Mouse (Mus musculus) cerebellum, adult 9-11 months (tissue): ENCODE data around the gene Metrnl.
A peak's percentile ranks its signal among the peaks of the same experiment; 100 is the strongest.

Experiments used
- DNase-seq: peaks from one replicate; pipeline ENCODE4 v3.0.0; 2022

The Metrnl gene

DNA sequence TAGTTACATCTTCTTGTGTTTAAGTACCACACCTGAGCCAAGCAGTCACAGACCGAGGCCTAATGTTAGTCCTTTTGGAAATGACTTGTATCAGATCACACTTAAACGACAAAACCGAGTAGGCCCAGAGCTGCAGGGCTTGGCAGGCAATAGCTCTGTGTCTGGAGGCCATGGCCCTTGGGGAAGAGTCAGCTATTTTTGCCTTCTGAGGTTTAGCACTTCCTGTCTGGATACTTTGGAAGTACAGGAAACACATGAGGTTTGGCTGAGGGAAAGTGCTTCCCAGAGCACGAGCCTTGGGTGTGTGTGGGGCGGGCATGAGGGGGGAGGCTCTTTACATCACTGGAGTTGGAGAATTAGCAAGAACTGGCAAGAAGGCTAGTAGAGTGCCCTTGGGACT is 14.7 kb upstream of the Metrnl start:
- no peak for DNase-seq

DNA sequence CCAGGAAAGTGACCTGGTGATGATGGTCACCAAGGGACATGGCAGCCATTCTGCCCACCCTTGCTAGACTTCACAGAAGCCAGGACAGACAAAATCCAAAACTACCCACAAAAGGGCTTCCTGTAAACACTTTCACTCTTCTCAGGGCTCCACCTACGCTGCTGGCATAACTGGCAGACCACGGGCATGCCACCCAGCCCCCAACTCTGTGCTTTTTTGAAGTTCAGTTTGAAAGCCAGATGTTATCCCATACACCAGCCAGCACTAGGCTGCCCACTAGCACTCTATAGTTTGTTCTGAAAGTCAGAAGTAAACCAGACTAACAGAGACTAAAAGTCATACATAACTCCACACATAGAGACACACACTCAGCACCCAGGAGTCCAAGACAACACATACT is 13.3 kb upstream of the Metrnl start:
- DNase-seq: no peak

DNA sequence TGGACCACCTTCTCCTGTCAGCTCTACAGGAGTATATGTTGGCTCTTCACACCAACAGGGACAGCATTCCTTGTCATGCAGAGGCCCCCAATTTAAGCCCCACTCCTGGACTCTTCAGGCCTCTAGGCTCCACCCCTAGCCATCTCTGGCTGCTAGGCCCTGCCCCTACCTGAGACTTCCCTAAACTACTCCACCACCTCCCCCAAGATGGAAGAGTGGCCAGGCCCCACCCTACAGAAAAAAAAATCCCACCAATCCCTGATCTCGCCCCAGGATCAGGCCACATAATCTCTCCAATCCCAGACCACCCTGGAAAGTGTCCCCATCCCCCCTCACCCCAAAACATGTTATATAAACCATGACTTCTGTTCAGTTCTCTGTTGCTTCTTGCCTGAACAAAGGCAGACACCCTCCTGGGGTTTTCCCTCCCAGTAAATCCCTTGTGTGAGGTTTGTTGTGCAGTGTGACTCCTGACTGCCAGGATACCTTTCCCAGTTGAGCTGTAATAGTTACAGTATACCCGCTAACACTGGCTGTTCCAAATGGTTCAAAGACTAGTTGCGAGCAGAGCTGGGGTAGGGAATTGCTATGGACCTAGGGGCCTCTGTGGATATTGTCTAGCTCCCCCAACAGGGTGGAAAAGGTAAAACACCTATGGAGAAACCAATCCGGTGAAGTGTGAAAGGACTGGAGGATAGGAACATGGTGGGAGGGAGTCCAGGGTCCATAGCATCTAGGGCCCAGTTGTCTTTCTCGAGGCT is 5.9 kb upstream of the Metrnl start:
- DNase-seq: no peak

DNA sequence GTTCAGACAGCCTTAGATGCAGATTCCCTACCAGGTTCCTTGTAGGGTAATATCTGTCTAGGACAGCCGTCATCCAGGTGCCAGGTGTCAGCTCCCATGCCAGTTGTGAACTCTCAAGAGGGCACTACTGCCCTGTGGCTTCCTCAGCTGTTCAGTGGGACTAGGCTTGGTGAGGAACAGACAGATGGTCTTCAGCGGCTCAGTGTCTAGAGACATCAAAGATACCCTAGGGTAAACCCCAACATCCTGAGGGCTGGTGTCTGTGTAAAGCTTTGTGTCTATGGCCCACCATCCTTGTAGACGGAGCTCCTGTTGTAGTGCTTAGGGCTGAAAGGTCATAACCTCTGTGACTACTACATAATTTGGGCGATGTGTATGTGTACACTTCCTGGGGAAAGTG is 4.1 kb upstream of the Metrnl start:
- DNase-seq: no peak

DNA sequence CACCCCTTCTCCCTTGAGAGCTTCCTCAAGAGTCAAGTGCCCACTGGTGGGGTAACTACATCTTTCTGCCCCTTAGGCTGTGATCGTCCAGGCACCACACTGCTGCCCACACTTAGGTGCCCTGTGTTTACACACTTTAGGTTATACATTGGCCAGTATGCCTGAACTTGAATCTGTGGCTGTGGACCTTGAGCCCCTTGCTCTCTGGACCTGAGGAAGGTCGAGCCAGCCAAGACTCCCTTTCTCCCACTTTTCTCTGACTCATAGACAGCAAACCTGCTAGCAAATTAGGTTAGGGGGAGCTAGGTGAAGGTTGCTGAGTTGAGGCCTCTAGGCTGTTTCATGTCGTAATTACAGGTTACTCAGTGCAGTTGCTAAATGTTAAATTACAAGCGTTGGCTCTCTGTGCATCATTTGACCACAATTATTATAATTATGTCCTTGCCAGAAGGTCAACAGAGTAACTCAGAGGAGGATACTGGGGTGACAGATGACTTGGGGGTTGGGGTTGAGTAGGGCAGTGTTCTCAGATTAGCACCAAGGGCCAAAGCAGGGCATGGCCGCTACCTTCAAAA is 2.9 kb upstream of the Metrnl start:
- no peak for DNase-seq

DNA sequence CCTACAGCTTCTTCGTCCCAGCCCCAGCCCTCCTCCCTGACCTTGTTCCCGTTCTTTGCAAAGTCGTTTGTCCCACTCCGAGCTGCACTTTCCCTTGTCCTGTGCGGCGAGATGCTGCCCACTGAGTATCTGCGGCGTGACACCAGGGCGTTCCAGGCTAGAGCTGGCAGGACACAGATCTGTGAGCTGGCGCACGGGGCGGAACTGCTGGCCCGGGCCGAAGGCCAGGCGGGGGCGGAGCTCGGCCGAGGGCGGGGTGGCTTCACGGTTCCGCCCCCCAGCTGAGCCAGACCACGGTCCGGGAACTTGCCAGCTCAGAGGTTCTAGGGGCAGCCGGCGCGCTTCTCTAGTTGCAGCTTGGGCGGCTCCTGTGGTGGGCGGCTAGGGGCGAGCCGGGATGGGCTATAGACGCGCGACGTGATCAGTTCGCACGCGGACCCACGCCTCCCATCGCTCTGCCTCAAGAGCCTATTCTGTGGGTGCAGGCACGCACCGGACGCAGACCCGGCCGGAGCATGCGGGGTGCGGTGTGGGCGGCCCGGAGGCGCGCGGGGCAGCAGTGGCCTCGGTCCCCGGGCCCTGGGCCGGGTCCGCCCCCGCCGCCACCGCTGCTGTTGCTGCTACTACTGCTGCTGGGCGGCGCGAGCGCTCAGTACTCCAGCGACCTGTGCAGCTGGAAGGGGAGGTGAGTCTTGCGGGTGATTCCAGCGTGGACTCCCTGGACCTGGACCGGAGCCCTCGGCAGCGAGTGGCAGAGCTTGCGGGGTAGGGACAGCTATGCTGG is 959 bp downstream of the Metrnl start:
- DNase-seq: peak; percentile 77

DNA sequence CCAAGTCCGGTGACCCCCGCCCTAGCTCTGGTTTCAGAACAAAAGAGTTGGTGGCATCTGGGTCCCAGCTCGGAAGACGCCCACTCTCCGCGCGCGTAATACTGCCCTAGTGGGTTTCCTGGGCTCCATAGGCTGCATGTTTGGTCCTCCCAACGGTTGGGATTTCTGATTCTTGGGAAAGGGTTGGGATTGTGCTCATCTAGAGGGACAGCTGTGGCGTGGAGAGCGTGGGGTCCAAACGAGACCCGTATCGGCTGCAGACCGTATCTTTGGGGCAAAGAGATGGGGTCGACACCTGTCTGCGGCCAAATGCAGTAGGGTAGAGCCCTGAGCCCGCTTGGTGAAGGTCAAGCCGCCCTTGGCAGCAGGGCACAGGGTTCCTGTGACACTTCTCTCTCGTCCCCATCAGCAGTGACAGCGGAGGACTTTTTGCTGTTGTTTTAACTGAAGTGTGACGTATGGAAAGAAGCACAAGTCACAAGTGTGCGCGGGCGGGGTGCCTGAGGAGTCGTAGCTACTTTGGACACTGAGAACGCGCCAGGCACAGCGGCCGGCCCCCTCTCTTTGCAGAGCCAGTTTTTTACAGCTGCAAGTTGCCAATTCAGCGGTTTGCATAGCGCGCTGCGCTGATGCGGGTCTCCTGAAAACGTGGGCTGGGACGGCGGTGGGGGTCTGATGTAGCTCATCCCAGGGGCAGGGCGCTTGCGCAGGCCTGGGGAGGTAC is 1.7 kb downstream of the Metrnl start:
- DNase-seq: peak; percentile 14

DNA sequence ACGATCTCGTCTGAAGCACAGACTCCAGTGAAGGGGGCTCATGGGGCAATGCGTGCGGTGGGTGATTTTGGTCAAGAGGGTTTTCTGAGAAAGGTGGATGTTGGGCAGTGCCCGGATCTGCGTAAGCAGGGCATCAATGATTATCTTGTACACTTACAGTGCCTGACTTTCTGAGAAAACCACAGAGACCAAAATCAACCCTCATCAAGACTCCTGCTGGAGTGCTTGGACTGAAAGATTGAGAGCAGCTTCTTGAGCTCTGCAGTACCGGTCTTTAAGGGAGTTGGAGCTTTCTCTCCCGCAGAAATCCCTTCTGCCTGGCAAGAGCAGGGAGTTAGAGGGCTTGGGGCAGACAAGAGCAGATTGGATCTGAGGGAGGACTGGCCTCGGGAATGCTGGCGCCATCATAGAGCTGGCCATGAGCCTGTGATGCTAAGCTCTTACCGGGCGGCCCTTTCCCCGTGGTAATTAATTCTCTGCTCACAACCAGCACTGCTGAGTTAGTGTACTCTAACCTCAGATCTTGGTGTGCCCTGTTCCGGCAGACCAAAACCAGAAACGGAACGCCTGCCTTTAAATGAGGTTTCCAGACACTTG is 2.4 kb downstream of the Metrnl start:
- peak; percentile 14 for DNase-seq

DNA sequence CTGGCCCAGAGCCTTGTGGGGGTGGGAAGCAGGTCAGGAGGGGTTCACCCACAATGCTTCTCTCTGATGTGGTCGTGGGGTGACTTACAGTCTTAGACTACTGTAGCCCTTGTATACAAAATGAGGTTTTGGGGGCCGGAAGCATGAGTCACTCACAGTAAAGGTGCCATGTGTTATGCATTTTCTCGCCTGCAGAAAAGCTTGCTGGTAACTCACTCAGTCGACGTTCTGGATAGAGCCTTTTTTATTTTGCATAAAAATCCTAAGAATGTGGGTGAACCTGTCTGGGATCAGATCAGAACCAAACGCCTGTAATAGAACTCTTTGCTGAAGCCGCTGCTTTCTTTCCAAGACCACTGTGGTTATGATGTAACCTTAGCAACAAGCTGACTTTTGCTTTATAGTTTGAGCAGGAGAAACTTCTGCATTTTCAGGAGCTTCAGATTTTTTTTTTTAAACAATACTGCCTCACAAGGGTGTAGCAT is 5.2 kb downstream of the Metrnl start:
- no peak for DNase-seq

DNA sequence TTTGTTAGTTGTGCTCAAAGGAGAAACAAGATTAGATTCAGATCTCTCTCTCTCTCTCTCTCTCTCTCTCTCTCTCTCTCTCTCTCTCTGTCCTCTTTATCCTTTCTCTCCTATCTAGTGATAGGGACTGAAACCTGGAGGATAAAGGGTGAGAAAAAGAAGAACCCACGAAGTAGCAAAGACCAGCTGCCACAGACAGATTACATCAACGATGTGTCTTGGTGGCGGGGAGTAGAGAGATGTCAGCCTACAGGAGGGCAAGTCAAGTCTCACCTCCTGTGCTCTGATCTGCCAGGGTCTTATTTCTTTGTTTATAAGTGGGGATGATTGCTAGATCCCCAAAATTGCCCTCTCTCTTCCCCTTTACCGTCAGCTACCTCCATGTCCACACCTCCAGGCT is 7.9 kb downstream of the Metrnl start:
- DNase-seq: no peak

DNA sequence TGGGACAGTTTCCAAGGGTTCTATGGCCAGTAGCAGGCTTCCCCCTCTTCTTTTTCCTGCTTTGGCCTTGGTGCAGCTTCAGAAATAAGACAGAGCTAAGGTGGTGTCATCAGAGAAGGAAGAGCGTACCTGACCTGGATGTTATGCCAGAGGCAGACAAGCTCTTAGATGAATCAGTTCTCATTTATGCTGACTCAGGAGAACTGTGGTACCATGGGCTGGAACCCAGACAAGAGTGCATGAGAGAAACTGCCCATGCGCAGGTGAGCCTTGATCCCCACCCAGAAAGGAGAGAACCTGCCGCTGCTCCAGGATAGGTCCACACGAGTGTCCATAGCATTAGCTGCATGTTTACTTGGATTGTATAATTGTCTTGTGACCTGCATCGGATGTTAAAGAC is 8.9 kb downstream of the Metrnl start:
- DNase-seq: no peak

DNA sequence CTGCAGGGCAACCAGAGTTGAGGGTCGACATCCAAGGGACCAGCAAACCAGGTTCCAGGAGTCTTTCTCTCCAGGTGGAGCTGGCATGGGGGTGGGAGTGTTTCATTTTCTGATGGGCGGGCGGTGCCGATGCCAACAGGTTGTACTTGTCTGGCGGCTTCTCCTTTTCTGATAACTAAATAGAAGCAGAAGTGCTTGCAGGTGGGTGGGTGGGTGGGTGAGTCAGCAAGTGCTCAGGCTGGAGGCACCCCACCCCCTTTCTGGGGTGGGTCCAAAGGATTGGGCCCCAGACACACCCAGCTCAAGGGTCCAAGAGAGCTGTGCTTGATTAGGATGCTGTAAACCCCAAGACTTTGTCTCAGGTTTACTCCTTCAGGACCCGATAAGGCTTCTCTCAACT is 11.6 kb downstream of the Metrnl start:
- no peak for DNase-seq

DNA sequence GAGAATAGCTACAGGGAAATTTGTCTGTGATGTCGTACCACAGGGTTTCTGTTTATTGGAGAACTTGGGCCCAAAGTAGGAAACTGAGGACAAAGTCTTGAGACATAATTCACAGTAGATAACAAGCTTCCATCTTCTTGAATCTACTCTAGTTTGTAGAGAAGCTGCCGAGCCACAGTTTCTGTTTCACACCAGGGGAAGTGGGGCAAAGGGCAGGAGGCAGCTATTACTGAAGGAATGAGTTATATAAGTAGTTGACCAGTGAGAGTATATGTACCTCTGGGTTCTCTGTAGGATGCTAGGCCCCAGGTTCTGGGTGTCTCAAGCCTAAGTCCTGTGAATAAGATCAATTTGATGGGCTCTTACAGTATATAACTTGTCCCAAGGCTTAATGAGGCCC is 12.2 kb downstream of the Metrnl start:
- DNase-seq: no peak

DNA sequence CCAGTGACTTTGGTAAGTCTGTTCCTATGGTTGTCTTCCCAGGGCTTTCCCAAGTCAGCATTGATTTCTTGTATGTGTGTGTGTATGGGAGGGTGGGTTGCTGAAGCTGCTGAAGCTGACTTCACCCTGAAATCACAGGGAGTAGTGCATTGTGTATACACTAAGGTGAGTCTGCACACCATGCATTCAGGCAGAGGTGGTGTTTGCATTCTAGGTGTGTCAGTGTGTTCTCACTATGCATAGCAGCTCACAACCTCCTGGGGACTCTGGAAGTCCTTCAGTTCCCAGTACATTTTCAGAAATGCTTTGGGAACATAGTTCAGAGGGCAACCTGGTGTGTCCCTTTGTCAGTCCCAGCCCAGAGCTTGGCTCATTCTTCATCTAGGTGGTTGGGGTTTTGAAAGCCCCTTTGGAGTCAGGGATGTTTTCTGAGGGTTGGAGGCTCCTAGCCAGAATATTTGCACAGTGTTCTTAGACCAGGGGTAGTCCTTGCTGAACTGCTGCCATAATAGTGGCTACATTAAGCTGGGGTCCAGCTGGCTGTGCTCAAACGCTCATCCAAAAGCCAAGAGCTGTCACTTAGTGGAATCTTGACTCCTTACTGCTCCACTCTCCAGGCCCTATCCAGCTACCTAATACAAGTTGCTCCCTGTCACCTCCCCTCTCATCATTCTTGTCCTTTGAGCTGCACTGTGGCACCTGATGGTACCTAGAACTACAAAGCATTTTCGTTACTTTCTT is 13.6 kb downstream of the Metrnl start:
- no peak for DNase-seq

DNA sequence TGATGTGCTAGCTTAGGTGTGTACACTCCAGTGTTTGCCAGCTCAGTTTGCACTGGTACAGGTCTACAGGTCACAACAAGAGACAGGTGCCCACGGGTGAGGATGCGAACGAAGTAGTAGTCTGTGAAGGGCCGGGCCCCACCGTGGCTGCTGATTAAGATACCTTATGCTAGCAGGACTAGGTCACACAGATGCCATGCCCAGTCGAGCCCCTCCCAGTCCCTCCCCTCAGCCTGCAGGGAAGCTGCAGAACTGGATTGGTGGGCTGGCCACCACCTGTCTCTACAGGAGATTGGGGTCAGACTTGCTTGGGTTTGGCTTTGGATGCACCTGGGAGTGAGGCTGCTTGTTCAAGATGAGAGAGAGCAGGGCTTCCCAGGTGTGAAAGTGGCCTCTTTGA is 16.4 kb downstream of the Metrnl start:
- no peak for DNase-seq

DNA sequence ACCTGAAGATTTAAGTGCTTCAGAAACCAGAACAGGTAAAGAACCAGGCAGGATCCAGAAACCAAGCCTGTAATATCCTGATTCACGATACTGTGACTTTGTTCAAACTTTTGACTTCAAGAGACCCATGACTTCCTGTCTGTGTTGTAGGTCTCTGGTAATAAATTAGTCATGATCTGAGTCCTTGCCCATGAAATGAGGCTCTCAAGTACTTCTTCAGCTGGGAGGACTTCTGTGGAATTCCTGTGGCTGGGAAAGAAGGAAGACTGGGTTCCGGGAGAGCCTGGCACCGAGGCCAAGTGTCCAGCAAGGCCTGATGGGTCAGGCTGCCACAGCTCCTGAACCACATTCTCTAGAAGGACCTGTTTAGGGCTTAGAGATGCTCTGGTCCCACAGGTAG is 19.4 kb downstream of the Metrnl start:
- DNase-seq: no peak

DNA sequence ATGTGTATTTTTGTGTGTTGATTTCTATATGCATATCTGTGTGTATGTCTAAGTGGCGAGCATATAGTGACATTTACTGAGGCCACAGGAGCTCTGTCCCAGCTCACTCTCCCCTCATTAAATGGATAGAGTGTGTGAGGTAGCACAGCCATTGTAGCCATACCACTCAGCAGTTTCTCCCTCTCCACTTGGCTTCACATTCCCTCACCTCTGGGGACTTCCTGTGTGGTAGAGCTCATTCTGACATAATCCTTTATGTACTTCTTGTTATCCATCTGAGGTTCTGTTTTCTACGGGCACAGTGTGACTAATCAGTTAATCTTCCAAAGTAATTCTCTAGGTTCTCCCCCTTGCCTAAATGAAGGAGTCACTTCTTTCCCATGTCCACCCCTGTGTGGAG is 21.1 kb downstream of the Metrnl start:
- DNase-seq: no peak

DNA sequence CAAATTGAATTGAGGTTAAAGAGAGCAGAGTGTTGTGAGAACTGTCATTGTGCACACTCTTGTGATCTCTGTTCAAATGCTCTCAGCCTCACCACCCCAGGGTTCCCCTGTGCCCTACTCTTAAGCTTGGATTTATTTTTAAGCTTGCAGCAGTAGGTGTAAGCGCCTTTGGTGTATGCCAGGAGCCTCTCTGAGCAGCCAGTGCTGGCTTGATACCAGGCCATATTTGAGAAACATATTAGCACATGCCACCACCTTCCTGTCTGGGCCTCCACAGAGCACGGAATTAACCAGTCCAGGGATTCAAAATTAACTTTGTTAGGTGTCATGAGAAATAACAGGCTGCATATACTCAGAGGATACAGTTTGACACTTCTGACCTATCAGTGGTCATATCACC is 25.3 kb downstream of the Metrnl start:
- no peak for DNase-seq

DNA sequence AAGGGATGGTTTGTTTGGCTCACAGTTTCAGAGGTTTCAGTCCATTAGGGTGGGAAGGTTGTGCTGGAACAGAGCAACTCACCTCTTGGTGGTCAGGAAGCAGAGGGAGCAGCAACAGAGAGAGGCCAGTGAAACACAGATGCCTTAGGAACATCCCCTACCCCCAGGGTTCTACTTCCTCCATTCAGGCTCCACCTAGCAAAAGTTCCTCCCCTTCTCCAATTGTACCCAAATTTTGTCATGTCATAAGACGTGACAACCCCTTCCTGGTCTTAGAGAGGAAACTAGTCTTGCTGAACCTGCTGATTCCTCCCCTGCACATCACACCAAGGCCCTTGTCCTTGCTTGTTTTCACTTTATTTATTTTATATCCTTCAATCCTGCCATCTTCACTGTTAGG is 32.8 kb downstream of the Metrnl start:
- no peak for DNase-seq

DNA sequence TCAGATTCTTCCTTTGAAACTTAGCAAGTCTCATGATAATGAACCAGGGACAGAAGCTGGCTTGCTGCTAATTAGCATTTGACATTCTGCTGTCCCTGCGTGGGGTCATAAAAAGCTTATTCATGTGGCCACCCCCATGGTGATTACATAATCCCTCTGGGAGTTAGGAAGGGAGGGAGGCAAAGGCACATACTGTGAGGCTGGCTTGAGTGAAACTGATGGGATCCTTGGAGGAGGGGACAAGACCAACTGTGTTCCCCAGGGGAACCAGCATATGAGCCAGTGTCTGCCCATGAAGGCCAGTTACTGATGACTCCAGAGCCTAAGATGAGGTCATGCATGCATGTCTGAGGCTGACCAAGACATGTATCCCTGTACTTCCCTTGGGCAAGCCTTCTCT is 33.5 kb downstream of the Metrnl start:
- DNase-seq: no peak

DNA sequence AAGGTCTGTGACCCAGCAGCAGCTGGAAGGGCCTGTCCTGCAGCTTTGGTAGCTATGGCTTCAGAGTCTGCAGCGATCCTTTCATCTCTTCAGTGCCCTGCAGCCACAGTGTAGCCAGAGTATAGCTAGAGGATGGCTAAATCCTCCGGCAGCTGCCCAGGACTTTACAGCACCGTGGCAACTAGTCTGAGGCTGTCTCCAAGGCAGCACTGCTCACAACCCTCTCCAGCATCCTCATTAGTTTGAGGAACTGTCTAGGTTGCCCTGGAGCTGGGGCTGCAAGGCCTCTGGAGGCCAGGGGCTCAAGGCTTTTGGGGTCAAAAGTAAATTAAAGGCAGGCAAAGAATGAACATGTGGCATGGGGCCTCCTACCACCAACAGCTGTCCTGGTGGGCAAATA is 37.3 kb downstream of the Metrnl start:
- DNase-seq: no peak

DNA sequence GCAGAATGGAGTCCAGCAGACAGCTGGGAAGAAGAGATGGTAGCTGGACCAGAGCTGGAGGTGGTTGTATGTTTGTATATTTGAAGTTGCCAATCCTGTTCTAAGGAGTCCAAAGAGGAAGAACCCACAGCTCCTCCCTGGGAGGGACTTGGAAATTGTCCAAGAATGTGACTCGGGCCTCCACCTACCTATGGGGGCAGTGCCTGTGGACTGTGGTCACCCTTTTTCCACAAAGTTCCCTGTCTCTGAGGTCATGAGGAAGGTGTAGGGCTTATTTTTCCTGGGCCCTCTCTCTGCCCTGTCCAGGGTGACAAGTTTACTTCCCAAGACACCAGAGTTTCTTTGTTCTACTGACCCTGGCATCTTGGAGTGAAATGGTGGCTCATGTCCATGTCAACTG is 39.6 kb downstream of the Metrnl start:
- DNase-seq: no peak
